Mouse (Mus musculus) CD4-positive, CD25-positive, alpha-beta regulatory T cell, adult 2 months (primary cell): ENCODE results near the gene Trappc6b.
A peak's percentile ranks its signal among the peaks of the same experiment; 100 is the strongest.
"Not testable (repeated sequence)": the region's sequence is repeated elsewhere in the genome, so short reads cannot be mapped to it uniquely, and the experiment has no call there.

Experiments used
- DNase-seq: peaks from one replicate; pipeline ENCODE4 v3.0.0-alpha.2; 2012; ENCODE audit warnings: low read depth, low spot score

Trappc6b gene

DNA sequence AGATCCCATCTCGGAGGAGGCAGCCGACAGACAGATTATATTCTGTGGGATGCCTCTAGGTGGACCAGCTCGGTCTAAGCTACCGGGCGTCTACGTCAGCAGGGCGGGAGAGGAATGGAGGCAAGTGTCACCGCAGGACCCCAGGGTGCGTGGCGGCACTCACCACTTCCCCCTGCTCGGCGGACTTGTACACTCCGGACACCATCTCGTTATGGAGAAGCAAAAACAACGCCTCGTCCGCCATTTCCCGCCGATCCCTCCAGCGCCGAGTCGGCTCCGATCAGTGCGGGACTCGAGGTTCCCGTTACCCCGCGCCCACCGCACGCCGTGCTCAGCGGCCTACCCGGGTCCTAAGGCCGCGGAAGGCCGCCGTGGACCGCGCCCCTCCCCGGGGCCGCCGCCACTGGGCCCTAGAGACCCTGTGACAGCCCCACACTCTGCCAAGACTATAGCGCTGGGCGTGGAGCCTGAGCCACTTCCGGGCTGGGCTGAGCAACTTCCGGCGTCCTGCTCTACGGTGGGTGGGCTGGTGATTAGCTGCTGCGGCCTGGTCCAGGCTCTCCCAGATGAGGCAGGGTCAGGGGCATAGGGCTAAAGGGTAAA is at the start of gene Trappc6b:
Gene Trappc6b, minus strand, starts transcription at position 480 of the 603 bp plus-strand sequence.
- DNase-seq = peak; percentile 82

DNA sequence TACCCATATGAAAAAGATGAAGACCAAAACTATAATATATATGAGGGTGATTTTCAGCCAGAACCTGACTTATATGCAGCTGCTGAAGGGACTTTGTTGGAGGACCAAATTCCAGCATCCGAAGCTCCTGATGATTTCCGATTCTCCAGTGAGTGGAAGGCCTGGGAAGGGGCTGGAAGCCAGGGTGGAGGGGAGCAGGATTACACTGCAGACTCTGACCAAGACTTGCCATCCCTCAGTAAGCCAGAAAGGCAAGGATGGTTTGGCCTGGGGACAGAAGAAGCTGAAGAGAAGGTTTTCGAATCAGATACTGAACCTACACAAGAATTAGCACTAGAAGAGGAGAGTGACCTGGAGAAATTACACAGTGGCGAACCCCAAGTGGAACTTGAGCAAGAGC is 46.7 kb upstream of the Trappc6b start:
- DNase-seq = no peak

DNA sequence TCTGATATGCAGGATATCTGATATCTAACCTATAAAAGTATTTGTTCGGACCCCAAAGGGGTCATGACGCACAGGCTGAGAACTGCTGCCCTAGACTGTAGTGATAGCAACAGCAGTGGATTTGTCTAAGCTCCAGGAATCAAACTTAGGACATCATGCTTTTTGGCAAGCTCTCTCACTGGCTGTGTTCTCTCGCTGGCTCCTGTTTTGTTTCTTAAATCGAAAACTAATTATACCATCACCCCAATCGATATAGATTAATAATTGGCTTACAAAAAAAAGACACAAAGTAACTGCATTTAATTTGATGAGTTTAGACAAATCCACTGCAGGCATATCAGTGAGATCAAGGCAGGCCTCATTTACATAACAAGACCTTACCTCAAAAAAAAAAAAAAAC is 45.2 kb upstream of the Trappc6b start:
- no peak for DNase-seq

DNA sequence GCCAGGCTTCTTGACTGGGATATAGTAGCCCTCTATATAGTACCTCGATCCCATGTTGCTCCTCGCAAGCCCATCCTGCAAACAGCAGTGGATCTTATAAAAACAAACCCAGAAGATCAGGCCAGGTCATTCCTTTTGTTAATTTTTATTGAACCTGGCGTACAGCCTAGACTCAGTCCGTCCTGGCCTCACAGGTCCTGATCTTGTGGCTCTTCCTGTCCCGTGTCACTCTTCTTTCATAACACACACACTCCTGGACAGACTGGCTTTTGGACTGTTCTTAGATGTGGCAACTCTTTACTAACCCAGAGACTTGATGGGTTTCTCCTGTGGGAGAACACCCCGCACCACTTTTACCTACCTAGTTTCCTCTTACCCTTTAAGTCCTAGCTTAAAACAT is 44.6 kb upstream of the Trappc6b start:
- DNase-seq = no peak

DNA sequence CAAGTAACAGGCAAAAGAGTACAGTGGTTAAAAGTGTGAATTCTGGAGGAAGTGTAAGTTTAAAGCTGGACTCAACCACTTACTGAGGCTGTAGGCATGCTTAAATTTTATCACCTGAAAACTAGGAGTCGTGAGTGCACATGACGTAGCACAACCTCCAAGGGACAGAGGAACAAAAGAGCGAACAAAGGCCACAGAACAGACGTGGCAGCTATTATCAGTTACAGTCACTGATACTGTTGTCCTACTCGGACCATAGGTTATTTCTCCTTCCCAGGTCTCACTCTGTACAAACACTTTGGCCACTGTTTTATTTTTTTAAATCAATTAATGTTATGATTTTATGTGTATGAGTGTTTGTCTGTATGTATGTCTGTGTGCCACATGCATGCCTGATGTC is 43.5 kb upstream of the Trappc6b start:
- no peak for DNase-seq

DNA sequence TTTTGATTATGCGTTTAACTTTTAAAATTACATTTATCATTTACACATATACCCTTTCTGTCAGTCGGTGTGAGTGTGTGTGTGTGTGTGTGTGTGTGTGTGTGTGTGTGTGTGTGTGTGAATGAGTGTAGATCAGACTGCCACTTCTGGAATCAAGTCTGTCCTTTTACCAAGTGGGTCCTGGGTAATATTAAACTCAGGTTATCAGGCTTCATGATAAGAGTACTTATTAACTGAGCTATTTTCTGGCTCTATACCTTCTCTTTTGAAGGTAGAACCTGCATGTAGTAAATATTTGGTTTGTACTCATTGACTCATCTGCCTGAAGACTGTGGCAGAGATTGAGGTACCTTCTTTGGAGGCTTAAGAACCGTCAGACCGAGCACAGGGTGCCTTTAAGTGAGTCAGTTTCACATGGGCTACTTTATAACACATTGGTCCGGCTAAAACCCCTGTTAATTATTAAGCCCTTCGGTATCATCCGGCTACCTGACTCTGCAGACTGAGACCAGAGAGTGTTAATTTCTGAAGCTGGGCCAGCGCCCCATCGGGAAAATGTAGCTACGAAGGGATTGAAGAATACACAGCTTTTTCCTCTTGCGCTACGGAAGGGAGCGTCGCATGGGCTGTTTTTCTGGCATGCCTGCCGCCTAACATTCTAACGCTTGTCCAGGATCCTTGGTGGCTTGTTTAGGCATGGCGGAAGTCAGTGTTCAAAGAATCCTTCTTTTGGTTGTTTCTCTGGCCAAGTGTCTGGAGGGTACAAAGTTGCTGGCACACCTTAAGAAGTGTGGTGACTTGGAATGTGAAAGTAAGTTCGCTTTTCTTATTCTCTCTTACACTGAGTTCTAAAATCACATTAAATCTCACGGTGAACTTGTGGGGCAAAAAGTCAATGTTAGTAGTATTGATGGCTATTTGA is 34.1 kb upstream of the Trappc6b start, which contains the start of gene Mia2:
Gene Mia2, plus strand, starts transcription at position 696 of the 922 bp plus-strand sequence.
- DNase-seq = no peak

- DNase-seq = no peak
Measured at GRCm38 (mm10) chr12:59093543-59093942, 32.3 kb upstream of the Trappc6b start.

DNA sequence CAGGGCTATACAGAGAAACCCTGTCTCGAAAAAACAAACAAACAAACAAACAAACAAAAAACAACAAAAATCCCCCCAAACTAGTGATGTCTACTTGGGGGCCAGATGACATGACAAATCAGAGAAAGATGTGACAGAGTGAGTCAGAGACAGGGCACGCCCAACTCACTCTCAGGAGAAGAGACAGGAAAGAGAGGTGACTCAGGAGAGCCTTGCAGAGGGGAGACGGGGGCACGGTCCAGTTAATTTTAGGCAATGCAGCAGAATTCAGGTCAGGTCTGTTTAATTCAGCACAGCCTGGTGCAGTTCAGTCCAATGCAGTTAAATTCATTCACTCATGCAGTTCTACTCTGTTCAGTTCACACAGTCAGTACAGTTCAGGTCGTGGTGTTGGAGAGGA is 24.9 kb upstream of the Trappc6b start:
- DNase-seq = no peak

GRCm38 (mm10) chr12:59084446-59084845 is 23.2 kb upstream of the Trappc6b start:
- no peak for DNase-seq

DNA sequence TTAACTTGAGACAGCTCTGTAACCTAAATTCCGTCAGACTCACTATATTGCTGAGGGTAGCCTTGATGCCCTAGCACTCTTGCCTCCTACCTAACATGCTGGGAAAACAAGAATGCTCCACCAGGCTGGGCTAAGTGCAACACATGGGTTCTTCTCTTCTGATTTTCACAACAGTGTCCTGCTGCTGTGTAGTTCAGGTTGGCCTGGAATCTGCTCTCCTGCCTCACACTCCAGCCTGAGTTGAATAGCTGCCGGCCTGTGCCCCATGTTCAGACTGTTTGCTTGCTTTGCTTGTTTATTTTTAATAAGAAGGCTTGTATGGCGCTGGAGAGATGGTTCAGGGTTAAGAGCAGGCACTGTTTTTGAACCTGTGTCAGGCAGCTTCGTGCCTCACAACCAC is 19.2 kb upstream of the Trappc6b start:
- no peak for DNase-seq

- DNase-seq = no peak
Measured at GRCm38 (mm10) chr12:59077883-59078282, 16.6 kb upstream of the Trappc6b start.

- DNase-seq = no peak
Measured at GRCm38 (mm10) chr12:59076996-59077395, 15.7 kb upstream of the Trappc6b start.

DNA sequence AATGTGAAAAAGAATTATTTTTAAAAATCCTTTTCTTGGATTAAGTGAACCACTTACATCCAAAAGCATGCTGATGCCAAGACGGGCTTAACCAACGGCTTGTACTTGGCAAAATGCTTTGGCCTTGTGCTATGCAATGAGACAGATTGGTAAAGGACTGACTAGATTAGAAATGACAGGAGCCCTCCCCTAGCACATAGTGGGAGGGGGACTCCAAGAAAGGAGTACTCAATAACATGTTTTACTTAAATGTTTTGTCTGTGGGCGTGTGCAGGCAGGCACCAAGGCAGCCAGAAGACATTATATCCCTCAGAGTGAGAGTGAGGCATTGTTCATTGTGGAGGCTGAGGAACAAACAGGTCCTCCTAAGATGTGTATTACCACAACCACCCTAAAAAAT is 12.8 kb upstream of the Trappc6b start:
- DNase-seq = no peak

DNA sequence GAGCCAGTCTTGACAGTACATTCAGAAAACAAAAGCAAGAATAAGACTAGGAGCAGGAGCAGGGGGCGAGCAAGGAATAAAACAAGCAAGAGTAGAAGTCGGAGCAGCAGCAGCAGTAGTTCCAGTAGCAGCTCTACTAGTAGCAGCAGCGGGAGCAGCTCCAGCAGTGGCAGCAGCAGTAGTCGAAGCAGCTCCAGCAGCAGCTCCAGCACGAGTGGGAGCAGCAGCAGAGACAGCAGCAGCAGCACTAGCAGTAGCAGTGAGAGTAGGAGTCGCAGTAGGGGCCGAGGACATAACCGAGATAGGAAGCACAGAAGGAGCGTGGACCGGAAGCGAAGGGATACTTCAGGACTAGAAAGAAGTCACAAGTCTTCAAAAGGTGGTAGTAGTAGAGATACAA is 11.0 kb upstream of the Trappc6b start:
- no peak for DNase-seq

DNA sequence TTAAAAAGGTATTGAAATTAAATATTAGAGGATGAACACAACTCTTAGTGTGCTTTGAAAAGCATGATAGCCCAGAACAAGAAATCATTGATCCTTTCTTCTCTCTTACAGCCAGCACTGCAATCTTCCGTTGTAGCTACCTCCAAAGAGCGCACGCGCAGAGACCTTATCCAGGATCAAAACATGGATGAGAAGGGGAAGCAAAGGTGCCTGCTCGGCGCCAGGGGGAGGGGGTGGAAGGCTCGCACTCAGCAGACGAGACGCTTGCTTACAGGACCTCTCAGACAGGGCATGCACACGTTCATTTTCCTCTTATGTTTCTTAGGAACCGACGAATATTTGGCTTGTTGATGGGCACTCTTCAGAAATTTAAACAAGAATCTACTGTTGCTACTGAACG is 7.5 kb upstream of the Trappc6b start:
- no peak for DNase-seq

DNA sequence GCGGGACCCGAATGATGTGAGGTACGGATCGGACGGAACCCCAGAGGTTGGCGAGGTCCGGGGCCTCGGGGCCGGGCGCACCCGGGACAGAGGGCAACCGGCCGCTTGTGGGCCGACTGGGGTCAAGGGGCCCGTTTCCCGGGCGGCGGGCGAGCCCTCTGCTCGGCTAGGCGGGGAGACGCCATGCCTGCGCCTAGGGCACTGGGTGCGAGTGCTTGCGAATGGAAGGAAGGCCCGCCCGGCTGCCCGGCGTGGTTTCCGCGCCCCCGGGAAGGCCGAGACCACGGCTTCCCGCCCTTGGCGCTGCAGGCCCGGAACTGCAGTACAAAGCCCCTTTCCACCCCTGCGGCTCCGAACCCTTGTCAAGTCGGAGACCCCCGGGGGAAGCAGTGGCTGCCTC is 5.8 kb upstream of the Trappc6b start:
- DNase-seq = peak; percentile 55

DNA sequence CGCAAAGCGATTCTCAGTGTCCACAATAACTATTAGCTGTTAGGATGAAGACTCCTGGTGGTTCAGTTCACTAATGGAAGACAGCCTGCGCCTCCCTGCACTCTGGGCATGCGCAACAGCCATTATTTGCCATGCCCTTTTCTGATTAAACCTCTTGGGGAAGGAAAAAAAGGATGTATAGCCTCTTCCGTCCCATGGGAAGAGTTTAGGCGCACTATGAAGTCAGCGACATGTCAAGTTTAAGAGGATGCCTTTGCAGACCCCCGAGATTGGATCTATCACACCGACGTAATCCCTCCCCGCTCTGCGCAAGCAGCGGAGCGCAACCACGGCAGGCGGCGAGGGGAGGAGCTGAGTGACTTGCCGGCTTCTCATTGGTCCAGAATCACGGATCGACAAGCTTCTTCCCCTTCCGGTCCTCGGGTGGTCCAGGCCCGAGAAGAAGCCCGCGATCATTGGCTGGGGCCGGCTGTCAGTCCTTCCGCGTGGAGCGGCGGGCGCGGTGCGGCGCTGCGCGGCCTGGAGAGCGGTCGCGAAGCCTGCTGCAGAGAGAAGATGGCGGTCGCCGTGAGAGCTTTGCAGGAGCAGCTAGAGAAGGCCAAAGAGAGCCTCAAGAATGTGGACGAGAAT is 5.3 kb upstream of the Trappc6b start, which contains the start of gene Pnn:
Gene Pnn, plus strand, starts transcription at position 437 of the 630 bp plus-strand sequence.
- DNase-seq = peak; percentile 98

DNA sequence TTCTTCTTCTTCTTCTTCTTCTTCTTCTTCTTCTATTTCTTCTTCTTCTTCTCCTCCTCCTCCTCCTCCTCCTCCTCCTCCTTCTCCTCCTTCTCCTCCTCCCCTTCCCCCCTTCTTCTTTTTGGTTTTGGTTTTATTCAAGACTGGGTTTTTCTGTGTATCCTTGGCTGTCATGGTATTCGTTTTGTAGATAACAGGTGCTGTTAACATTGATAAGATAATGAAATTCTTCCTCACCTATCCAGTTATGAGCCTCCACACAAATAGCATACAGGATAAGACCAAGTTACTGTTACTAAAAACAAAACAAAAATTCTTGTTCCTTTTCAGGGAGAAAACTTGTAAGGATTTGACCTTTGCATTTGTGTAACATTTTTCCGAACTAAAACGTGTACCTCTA is 4.5 kb upstream of the Trappc6b start:
- DNase-seq = no peak

- DNase-seq = no peak
Measured at GRCm38 (mm10) chr12:59064837-59065236, 3.6 kb upstream of the Trappc6b start.

DNA sequence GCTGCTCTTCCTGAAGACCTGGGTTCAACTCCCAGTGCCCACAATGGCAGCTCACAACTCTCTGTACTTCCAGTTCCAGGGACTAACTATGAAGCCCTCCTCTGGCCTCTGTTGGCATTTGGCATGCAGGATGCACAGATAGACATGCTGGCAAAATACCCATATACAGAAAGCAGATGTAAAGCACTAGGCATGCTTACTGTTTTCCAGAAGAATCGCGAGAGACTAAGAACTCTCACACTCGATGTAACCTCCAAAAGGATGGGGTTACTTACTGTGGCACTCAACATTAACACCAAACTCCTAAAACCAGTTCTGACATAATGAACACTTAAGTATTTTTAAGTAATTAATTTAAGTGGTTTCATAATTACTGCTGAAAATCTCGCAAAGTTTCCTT is 950 bp downstream of the Trappc6b start:
- DNase-seq = no peak

DNA sequence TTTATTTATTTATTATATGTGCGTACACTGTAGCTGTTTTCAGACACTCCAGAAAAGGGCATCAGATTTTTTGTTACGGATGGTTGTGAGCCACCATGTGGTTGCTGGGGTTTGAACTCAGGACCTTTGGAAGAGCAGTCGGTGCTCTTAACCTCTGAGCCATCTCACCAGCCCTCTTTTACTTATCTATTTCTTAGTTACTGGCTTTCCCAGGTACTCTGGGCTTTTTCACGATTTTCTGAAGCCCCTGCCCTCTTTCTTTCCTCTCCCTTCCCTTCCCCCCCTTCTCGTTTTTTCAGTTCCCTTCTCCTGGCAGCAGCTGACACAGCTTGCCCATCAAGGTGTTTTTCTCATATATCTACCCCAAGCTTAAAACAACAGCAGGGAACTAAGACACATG is 3.0 kb downstream of the Trappc6b start:
- DNase-seq = not testable (repeated sequence)

GRCm38 (mm10) chr12:59056222-59056621 is 5.0 kb downstream of the Trappc6b start:
- DNase-seq = no peak
